Mouse (Mus musculus): ENCODE data around the gene Dnm3. TPM values are rescaled to one million over a fixed set of nuclear protein-coding genes. Genes with fewer than 3 reads are reported as not detected.

The Dnm3 gene
- polyA plus RNA-seq, 1 experiment from 2014 or later, result 8.3 TPM

DNA sequence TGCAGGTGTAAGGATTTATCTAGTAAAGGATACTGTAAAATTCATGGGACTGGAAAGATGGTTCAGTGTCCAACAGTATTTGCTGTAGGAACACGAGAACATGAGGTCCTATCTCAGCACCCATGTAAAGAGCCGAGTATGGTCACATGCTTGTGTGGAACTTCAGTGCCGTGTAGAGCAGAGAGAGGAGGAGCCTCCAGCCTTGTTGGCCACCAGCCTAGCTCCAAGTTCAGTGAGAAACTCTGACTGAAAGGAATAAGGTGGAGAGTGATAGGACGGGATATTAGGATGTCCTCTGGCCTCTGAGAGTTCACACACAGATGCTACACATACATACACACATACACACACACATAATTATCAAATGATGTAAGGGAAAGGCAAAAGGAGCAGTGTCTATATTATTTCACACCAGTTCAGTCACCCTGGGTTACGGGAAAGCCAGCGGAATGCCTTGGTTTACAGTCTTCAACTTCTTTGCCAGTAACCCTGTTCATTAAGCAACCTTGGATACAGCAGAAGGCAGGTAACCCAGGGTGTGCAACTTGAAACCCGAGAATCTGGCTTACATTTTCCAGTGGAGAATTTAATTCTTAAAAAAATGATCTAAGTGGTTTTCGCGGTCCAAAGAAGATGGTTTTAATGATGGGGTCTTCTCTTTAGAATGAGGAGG lies 497.1 kb downstream of the Dnm3 start:
- Histone ChIP-seq H3K4me1 (replicated peaks; ENCODE audit: insufficient read depth, low read length) (0 out of 2 replicates have a peak, but pooled peaks cover 9% of the 10 kb centered on the region), H3K4me3 (replicated peaks; ENCODE audit: low read depth, low read length) (no peak overlapping the region), H3K9me3 (replicated peaks; ENCODE audit: low read length) (no peaks in the 10 kb centered on the region), H3K27me3 (ENCODE audit: insufficient read depth, low read length) (no peaks in the 10 kb centered on the region), H3K4me2 (ENCODE audit: low read length) (no peak overlapping the region), H3K9ac (ENCODE audit: low read depth, low read length) (no peak overlapping the region), H3K27ac (no peak overlapping the region), H3K36me3 (ENCODE audit: insufficient read depth, low read length) (no peaks in the 10 kb centered on the region)
- no peak for TF ChIP-seq CTCF (IDR thresholded peaks at IDR 0.05; ENCODE audit: low read depth)
- ATAC-seq (replicated peaks; ENCODE audit: low FRiP score, low read depth) (no peak), DNase-seq (ENCODE audit: low spot score) (no peak)
- WGBS, result 71% methylated on average over 9 of the region's 9 CpGs

DNA sequence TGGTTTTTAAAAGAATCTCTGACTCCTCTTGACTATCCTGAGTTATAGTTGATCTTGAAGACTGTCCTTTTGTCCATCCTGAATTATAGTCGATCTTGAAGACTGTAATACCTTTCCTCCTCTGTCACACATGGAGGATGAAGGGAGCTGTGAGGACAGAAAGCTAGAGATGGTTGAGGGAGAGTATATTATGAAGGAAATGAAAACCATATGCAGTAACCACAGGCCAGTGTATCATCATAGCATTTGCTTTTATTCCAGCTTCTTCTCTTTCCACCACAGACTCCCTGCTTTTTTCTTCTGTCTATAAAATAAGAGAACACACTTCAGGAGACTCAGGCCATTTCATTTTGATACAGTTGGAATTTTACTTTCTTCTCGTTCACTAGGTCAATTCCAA lies 497.8 kb downstream of the Dnm3 start:
- H3K27me3 ChIP-seq (ENCODE audit: insufficient read depth, low read length), result no peaks in the 10 kb centered on the region
- H3K4me1 ChIP-seq (replicated peaks; ENCODE audit: insufficient read depth, low read length), result 0 out of 2 replicates have a peak, but pooled peaks cover 9% of the 10 kb centered on the region
- H3K4me2 ChIP-seq (ENCODE audit: low read length), result no peak overlapping the region
- H3K36me3 ChIP-seq (ENCODE audit: insufficient read depth, low read length), result no peaks in the 10 kb centered on the region
- H3K27ac ChIP-seq, result no peak overlapping the region
- DNase-seq (ENCODE audit: low spot score), result no peak
- WGBS, result 75% methylated on average over 2 of the region's 2 CpGs
- H3K9me3 ChIP-seq (replicated peaks; ENCODE audit: low read length), result no peaks in the 10 kb centered on the region
- no peak overlapping the region for H3K9ac ChIP-seq (ENCODE audit: low read depth, low read length)
- TF ChIP-seq CTCF (IDR thresholded peaks at IDR 0.05; ENCODE audit: low read depth), result no peak
- no peak for ATAC-seq (replicated peaks; ENCODE audit: low FRiP score, low read depth)
- no peak overlapping the region for H3K4me3 ChIP-seq (replicated peaks; ENCODE audit: low read depth, low read length)

DNA sequence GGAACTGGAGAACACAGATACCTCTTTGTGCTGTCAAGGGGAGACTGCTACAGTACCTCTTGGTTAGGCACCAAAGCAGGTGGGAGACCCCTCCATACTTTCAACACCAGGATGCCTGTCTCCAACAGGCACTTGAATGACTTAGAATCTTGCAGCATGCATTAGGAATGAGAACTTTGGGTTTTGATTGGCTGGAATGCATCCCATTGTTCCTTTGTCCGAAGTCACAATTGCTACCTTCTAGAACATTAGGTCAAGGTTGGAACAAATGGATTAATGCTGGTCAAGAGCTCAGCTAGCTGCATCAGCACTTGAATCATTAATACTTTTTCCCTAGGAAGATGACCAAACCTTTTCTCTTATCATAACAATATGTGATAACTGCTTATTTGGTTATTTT lies 498.3 kb downstream of the Dnm3 start, which contains the start of gene 4930558K02Rik:
4930558K02Rik (minus strand) TSS at position 101 of the 400 bp plus-strand sequence.
- DNase-seq (ENCODE audit: low spot score), result no peak
- no peak for ATAC-seq (replicated peaks; ENCODE audit: low FRiP score, low read depth)
- Histone ChIP-seq H3K27me3 (ENCODE audit: insufficient read depth, low read length) (no peaks in the 10 kb centered on the region), H3K9ac (ENCODE audit: low read depth, low read length) (no peak within 1 kb of the TSS), H3K36me3 (ENCODE audit: insufficient read depth, low read length) (no peaks in the 10 kb centered on the region), H3K9me3 (replicated peaks; ENCODE audit: low read length) (no peaks in the 10 kb centered on the region), H3K4me2 (ENCODE audit: low read length) (no peak within 1 kb of the TSS), H3K27ac (no peak within 1 kb of the TSS), H3K4me1 (replicated peaks; ENCODE audit: insufficient read depth, low read length) (peaks cover 9% of the 10 kb centered on the region; the same call in 1 of the 2 replicates), H3K4me3 (replicated peaks; ENCODE audit: low read depth, low read length) (no peak within 1 kb of the TSS)
- no peak for TF ChIP-seq CTCF (IDR thresholded peaks at IDR 0.05; ENCODE audit: low read depth)
- WGBS, result 66% methylated on average over 1 of the region's 1 CpGs

DNA sequence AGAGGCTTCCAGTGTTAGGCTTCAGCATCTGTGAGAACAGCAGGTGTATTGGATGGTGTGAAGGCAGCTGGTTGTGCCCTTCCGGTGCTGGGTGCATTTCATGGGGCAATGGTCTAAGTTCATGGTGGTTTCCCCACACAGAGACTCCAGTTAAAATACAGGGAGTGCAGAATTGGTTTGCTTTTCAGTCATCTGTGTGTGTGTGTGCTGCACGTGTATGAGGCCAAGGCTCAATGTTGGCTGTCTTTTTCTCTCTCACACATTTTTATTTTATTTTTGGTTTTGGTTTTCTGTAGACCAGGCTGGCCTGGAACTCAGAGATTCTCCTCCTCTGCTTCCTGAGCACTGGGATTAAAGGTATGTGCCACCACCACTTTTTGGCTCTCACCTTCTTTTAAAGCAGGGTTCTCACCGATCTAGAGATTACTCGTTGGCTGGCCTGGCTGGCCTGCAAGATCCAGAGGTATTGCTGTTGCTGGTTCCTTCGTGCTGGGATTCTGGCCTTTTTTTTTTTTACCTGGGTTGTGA lies 499.6 kb downstream of the Dnm3 start:
- no peak for TF ChIP-seq CTCF (IDR thresholded peaks at IDR 0.05; ENCODE audit: low read depth)
- Histone ChIP-seq H3K9me3 (replicated peaks; ENCODE audit: low read length) (no peaks in the 10 kb centered on the region), H3K27ac (no peak overlapping the region), H3K4me2 (ENCODE audit: low read length) (no peak overlapping the region), H3K27me3 (ENCODE audit: insufficient read depth, low read length) (no peaks in the 10 kb centered on the region), H3K9ac (ENCODE audit: low read depth, low read length) (no peak overlapping the region), H3K4me1 (replicated peaks; ENCODE audit: insufficient read depth, low read length) (peaks cover 18% of the 10 kb centered on the region; the same call in 1 of the 2 replicates), H3K36me3 (ENCODE audit: insufficient read depth, low read length) (no peaks in the 10 kb centered on the region), H3K4me3 (replicated peaks; ENCODE audit: low read depth, low read length) (no peak overlapping the region)
- ATAC-seq (replicated peaks; ENCODE audit: low FRiP score, low read depth) (no peak), DNase-seq (ENCODE audit: low spot score) (no peak)
- WGBS, result 90% methylated on average over 5 of the region's 5 CpGs

DNA sequence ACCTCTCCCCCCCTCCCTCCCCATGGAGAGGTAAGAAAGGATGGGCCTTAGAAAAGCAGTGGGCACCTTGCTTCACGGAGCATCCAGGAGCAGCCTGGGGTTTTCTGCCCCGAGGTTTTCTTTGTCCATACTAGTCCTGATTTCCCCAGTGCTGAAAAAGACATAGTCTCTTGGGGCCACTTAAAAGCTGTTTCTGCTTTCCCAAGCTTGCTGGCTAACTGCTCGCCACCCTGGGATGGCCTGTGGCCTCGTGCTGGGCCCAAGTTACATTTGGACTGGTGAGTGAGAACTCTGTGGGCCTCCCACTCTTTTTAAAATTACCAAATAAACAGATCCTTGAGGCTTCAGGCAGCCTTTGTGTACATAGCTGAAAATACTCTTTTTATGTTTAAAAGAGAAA lies 500.5 kb downstream of the Dnm3 start:
- no peak for ATAC-seq (replicated peaks; ENCODE audit: low FRiP score, low read depth)
- H3K27me3 ChIP-seq (ENCODE audit: insufficient read depth, low read length), result no peaks in the 10 kb centered on the region
- H3K4me3 ChIP-seq (replicated peaks; ENCODE audit: low read depth, low read length), result no peak overlapping the region
- H3K4me1 ChIP-seq (replicated peaks; ENCODE audit: insufficient read depth, low read length), result peaks cover 18% of the 10 kb centered on the region; the same call in 1 of the 2 replicates
- no peak for TF ChIP-seq CTCF (IDR thresholded peaks at IDR 0.05; ENCODE audit: low read depth)
- H3K36me3 ChIP-seq (ENCODE audit: insufficient read depth, low read length), result no peaks in the 10 kb centered on the region
- no peak overlapping the region for H3K9ac ChIP-seq (ENCODE audit: low read depth, low read length)
- no peak overlapping the region for H3K4me2 ChIP-seq (ENCODE audit: low read length)
- DNase-seq (ENCODE audit: low spot score), result no peak
- no peaks in the 10 kb centered on the region for H3K9me3 ChIP-seq (replicated peaks; ENCODE audit: low read length)
- no peak overlapping the region for H3K27ac ChIP-seq
- WGBS, result 48% methylated on average over 4 of the region's 4 CpGs

DNA sequence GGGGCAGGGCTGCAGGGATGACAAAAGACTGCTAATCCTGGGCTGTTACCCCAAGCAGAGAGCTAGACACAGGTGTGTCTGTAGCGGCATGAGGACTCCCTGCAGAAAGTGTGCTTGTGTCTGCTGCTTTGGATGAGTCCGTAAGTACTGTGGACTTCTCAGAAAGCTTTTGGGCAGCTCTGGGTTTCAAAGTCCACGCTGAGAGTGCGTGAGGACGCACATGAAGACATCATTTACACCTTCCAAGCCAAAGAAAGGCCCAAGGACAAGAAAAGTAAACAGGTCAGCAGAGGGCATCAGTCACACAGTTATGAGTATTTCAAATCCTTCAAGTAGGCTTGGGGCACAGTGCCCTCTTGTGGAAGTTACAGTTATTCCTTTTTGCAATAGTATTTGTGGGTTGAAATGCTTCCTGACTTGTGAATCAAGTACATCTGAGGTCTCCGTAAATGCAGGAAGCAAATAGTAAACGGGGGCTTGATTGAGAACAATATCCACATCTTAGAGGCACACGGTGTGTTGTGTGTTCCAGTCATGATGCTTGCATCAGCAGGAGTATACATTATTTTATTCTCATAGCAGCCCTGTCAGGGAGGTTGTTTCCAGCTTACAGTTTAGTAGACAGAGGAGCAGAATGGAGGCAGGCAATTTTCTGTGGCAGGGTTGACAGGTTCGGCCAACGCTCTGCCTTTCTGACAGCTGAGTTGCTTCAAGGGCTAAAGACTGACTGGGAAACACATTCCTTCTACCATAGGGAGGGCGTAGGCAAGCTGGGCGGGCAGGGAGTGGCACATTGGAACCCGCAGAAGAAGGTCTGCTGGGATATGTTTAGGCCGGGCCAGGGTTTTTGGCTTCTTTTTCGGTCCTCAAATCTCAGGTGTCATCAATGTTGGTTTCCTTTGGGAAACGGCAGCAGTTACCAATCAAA lies 501.3 kb downstream of the Dnm3 start:
- no peak overlapping the region for H3K4me2 ChIP-seq (ENCODE audit: low read length)
- no peaks in the 10 kb centered on the region for H3K36me3 ChIP-seq (ENCODE audit: insufficient read depth, low read length)
- no peaks in the 10 kb centered on the region for H3K27me3 ChIP-seq (ENCODE audit: insufficient read depth, low read length)
- peak; percentile 99 for TF ChIP-seq CTCF (IDR thresholded peaks at IDR 0.05; ENCODE audit: low read depth)
- DNase-seq (ENCODE audit: low spot score) (peak; percentile 95), ATAC-seq (replicated peaks; ENCODE audit: low FRiP score, low read depth) (peak; percentile 64)
- no peak overlapping the region for H3K4me3 ChIP-seq (replicated peaks; ENCODE audit: low read depth, low read length)
- 0 out of 2 replicates have a peak overlapping the region, but pooled peaks have one; percentile 16 for H3K27ac ChIP-seq
- peaks cover 18% of the 10 kb centered on the region; the same call in 1 of the 2 replicates for H3K4me1 ChIP-seq (replicated peaks; ENCODE audit: insufficient read depth, low read length)
- H3K9me3 ChIP-seq (replicated peaks; ENCODE audit: low read length), result no peaks in the 10 kb centered on the region
- H3K9ac ChIP-seq (ENCODE audit: low read depth, low read length), result no peak overlapping the region
- WGBS, result 37% methylated on average over 16 of the region's 16 CpGs

All from kidney, postnatal 0 days (tissue).